21 mouse cellular contexts compared by ENCODE assay signal in the genomic region with DNA sequence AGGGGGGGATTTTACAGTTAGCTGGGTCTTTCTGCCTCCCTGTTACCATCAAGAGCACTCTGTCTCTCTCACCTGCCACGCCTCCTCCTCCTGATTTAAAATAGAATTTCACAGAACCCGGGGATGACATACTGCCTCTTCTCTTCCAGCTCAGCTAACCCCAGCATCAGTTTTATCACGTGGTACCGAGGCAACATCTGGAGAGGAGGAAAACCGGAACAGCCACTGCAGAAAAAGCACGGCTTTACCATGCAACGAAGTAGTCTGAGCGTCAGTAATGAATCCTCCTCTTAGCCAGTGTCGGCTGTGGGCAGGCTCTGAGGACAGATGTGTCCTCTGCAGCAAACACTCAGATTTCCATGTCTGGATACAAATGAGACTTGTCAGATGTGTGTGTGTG.
A peak's percentile ranks its signal among the peaks of the same experiment; 100 is the strongest.
DNase-seq lines count a peak whose midpoint lies in the region; ATAC-seq and TF ChIP-seq lines count a peak whose summit lies in the region.
"Had no signal": no experiment of that assay in that cellular context is flagged by ENCODE, and none has a peak within 500 bp of the region (broad histone marks: within the 10 kb centered on the region; RNA-seq: fewer than 3 reads in every experiment).

No protein-coding gene starts in this region.

- H3K4me1 ChIP-seq in forebrain, postnatal 0 days (ENCODE audit: insufficient read depth) = 0 out of 2 replicates have a peak, but pooled peaks cover 4% of the 10 kb centered on the region
- H3K4me1 ChIP-seq in forebrain, embryonic 13.5 days = peaks cover 6% of the 10 kb centered on the region; the same call in 1 of the 2 replicates
- no peaks in the 10 kb centered on the region; the same call in 1 of the 2 replicates for H3K4me1 ChIP-seq in hindbrain, postnatal 0 days (ENCODE audit: insufficient read depth, low read length)
- H3K4me1 ChIP-seq in hindbrain, embryonic 10.5 days (replicated peaks) = peaks cover 17% of the 10 kb centered on the region
- no peaks in the 10 kb centered on the region for H3K4me1 ChIP-seq in midbrain, postnatal 0 days (ENCODE audit: insufficient read depth, low read length)
- no peaks in the 10 kb centered on the region for H3K4me1 ChIP-seq in midbrain, embryonic 15.5 days
- H3K4me1 ChIP-seq in embryonic facial prominence, embryonic 14.5 days (ENCODE audit: control insufficient read depth, insufficient read depth, low read length) = no peaks in the 10 kb centered on the region
- H3K4me1 ChIP-seq: kidney, embryonic 15.5 days; limb, embryonic 15.5 days; liver, embryonic 15.5 days had no signal

- no peak for TF ChIP-seq CTCF in forebrain, postnatal 0 days (IDR thresholded peaks at IDR 0.05; ENCODE audit: low read depth)
- TF ChIP-seq CTCF in hindbrain, postnatal 0 days (IDR thresholded peaks at IDR 0.05; ENCODE audit: low read depth) = no peak
- TF ChIP-seq CTCF in midbrain, postnatal 0 days (IDR thresholded peaks at IDR 0.05) = no peak

- no peak overlapping the region for H3K9ac ChIP-seq in forebrain, postnatal 0 days
- no peak overlapping the region for H3K9ac ChIP-seq in forebrain, embryonic 13.5 days
- H3K9ac ChIP-seq in hindbrain, postnatal 0 days (replicated peaks; ENCODE audit: low read length) = no peak overlapping the region; the same call in 1 of the 2 replicates
- H3K9ac ChIP-seq in midbrain, postnatal 0 days (replicated peaks; ENCODE audit: low read length, poor library complexity, severe bottlenecking) = no peak overlapping the region
- H3K9ac ChIP-seq in midbrain, embryonic 15.5 days = no peak overlapping the region
- no peak overlapping the region for H3K9ac ChIP-seq in embryonic facial prominence, embryonic 14.5 days (ENCODE audit: low read depth, low read length)
- H3K9ac ChIP-seq: kidney, embryonic 15.5 days; limb, embryonic 15.5 days; liver, embryonic 15.5 days had no signal

- no peaks in the 10 kb centered on the region for H3K9me3 ChIP-seq in forebrain, postnatal 0 days (ENCODE audit: low read length)
- H3K9me3 ChIP-seq in forebrain, embryonic 13.5 days (replicated peaks) = no peaks in the 10 kb centered on the region
- H3K9me3 ChIP-seq in hindbrain, postnatal 0 days (ENCODE audit: low read length) = no peaks in the 10 kb centered on the region
- H3K9me3 ChIP-seq in hindbrain, embryonic 10.5 days = no peaks in the 10 kb centered on the region
- H3K9me3 ChIP-seq in midbrain, postnatal 0 days (ENCODE audit: low read length) = no peaks in the 10 kb centered on the region
- H3K9me3 ChIP-seq in midbrain, embryonic 15.5 days = no peaks in the 10 kb centered on the region
- no peaks in the 10 kb centered on the region for H3K9me3 ChIP-seq in embryonic facial prominence, embryonic 14.5 days (ENCODE audit: control insufficient read depth, low read length)
- H3K9me3 ChIP-seq: kidney, embryonic 15.5 days; limb, embryonic 15.5 days; liver, embryonic 15.5 days had no signal

- no peaks in the 10 kb centered on the region for H3K27me3 ChIP-seq in forebrain, postnatal 0 days (ENCODE audit: insufficient read depth, low read length)
- no peaks in the 10 kb centered on the region for H3K27me3 ChIP-seq in forebrain, embryonic 13.5 days
- H3K27me3 ChIP-seq in hindbrain, postnatal 0 days (ENCODE audit: insufficient read depth, low read length) = no peaks in the 10 kb centered on the region
- H3K27me3 ChIP-seq in hindbrain, embryonic 10.5 days (ENCODE audit: insufficient read depth, poor library complexity, severe bottlenecking) = peaks cover 20% of the 10 kb centered on the region
- H3K27me3 ChIP-seq in midbrain, postnatal 0 days (ENCODE audit: insufficient read depth, low read length) = no peaks in the 10 kb centered on the region
- H3K27me3 ChIP-seq in midbrain, embryonic 15.5 days (replicated peaks) = no peaks in the 10 kb centered on the region
- no peaks in the 10 kb centered on the region for H3K27me3 ChIP-seq in embryonic facial prominence, embryonic 14.5 days (replicated peaks; ENCODE audit: control insufficient read depth, insufficient read depth, low read length)
- H3K27me3 ChIP-seq: CH12.LX; kidney, embryonic 15.5 days; limb, embryonic 15.5 days; liver, embryonic 15.5 days had no signal

- no peaks in the 10 kb centered on the region for H3K36me3 ChIP-seq in forebrain, postnatal 0 days (ENCODE audit: insufficient read depth)
- H3K36me3 ChIP-seq in forebrain, embryonic 13.5 days (ENCODE audit: poor library complexity, severe bottlenecking) = no peaks in the 10 kb centered on the region
- no peaks in the 10 kb centered on the region for H3K36me3 ChIP-seq in hindbrain, postnatal 0 days (ENCODE audit: insufficient read depth, low read length)
- no peaks in the 10 kb centered on the region for H3K36me3 ChIP-seq in hindbrain, embryonic 10.5 days
- no peaks in the 10 kb centered on the region for H3K36me3 ChIP-seq in midbrain, postnatal 0 days (ENCODE audit: insufficient read depth, low read length)
- no peaks in the 10 kb centered on the region for H3K36me3 ChIP-seq in midbrain, embryonic 15.5 days (replicated peaks)
- no peaks in the 10 kb centered on the region for H3K36me3 ChIP-seq in embryonic facial prominence, embryonic 14.5 days (ENCODE audit: control insufficient read depth, insufficient read depth, low read length)
- H3K36me3 ChIP-seq: kidney, embryonic 15.5 days; limb, embryonic 15.5 days; liver, embryonic 15.5 days had no signal

- H3K4me3 ChIP-seq in forebrain, postnatal 0 days (ENCODE audit: low read depth, low read length) = no peak overlapping the region
- no peak overlapping the region for H3K4me3 ChIP-seq in forebrain, embryonic 13.5 days
- no peak overlapping the region for H3K4me3 ChIP-seq in hindbrain, postnatal 0 days (ENCODE audit: low read length)
- H3K4me3 ChIP-seq in hindbrain, embryonic 10.5 days = no peak overlapping the region
- no peak overlapping the region for H3K4me3 ChIP-seq in midbrain, postnatal 0 days (ENCODE audit: low read depth, low read length)
- H3K4me3 ChIP-seq in midbrain, embryonic 15.5 days = no peak overlapping the region
- H3K4me3 ChIP-seq in embryonic facial prominence, embryonic 14.5 days (ENCODE audit: low read depth, low read length) = no peak overlapping the region
- H3K4me3 ChIP-seq: erythroblast, embryonic 14.5 days; kidney, embryonic 15.5 days; limb, embryonic 15.5 days; liver, embryonic 15.5 days had no signal

- 62% methylated on average over 9 of the region's 9 CpGs for WGBS in forebrain, postnatal 0 days
- 82% methylated on average over 9 of the region's 9 CpGs for WGBS in forebrain, embryonic 13.5 days
- WGBS in hindbrain, postnatal 0 days = 63% methylated on average over 9 of the region's 9 CpGs
- WGBS in hindbrain, embryonic 10.5 days = 84% methylated on average over 9 of the region's 9 CpGs
- 67% methylated on average over 9 of the region's 9 CpGs for WGBS in midbrain, postnatal 0 days
- 57% methylated on average over 9 of the region's 9 CpGs for WGBS in midbrain, embryonic 15.5 days
- 45% methylated on average over 9 of the region's 9 CpGs for WGBS in embryonic facial prominence, embryonic 14.5 days

- DNase-seq in forebrain, postnatal 0 days = peak; percentile 50
- peak; percentile 26 for DNase-seq in hindbrain, postnatal 0 days (ENCODE audit: low spot score)
- no peak for DNase-seq in hindbrain, embryonic 10.5 days (ENCODE audit: low spot score)
- DNase-seq in midbrain, postnatal 0 days (ENCODE audit: low spot score) = peak; percentile 22
- DNase-seq in embryonic facial prominence, embryonic 14.5 days (ENCODE audit: low spot score) = peak; percentile 19
- DNase-seq in urinary bladder, postnatal 14 days (ENCODE audit: low spot score) = no peak
- DNase-seq: adrenal gland, postnatal 36 days; cerebellum, adult 2 months; gastrocnemius, postnatal 25 days; kidney, postnatal 4 days; layer of hippocampus, adult 9-11 months; lung, postnatal 10 days; thymus, postnatal 14 days had no signal

- H3K27ac ChIP-seq in forebrain, postnatal 0 days (ENCODE audit: low read depth, low read length) = no peak overlapping the region
- H3K27ac ChIP-seq in forebrain, embryonic 13.5 days = no peak overlapping the region
- no peak overlapping the region for H3K27ac ChIP-seq in hindbrain, postnatal 0 days
- H3K27ac ChIP-seq in hindbrain, embryonic 10.5 days = no peak overlapping the region
- no peak overlapping the region for H3K27ac ChIP-seq in midbrain, postnatal 0 days (ENCODE audit: low read depth, low read length)
- H3K27ac ChIP-seq in midbrain, embryonic 15.5 days = no peak overlapping the region
- no peak overlapping the region for H3K27ac ChIP-seq in embryonic facial prominence, embryonic 14.5 days (replicated peaks; ENCODE audit: low read depth, low read length)
- H3K27ac ChIP-seq: kidney, embryonic 15.5 days; limb, embryonic 15.5 days; liver, embryonic 15.5 days had no signal

- peak; percentile 66 for ATAC-seq in forebrain, postnatal 0 days
- no peak for ATAC-seq in forebrain, embryonic 13.5 days
- no peak for ATAC-seq in hindbrain, postnatal 0 days
- ATAC-seq in midbrain, postnatal 0 days (ENCODE audit: low FRiP score) = no peak
- no peak for ATAC-seq in midbrain, embryonic 15.5 days (replicated peaks)
- no peak for ATAC-seq in embryonic facial prominence, embryonic 14.5 days (ENCODE audit: low read depth)
- ATAC-seq: intestine, postnatal 0 days had no signal

- H3K4me2 ChIP-seq in forebrain, postnatal 0 days (ENCODE audit: low read depth) = no peak overlapping the region
- H3K4me2 ChIP-seq in forebrain, embryonic 13.5 days = no peak overlapping the region
- 0 out of 2 replicates have a peak overlapping the region, but pooled peaks have one; percentile 5 for H3K4me2 ChIP-seq in hindbrain, postnatal 0 days (ENCODE audit: low read depth, low read length)
- no peak overlapping the region for H3K4me2 ChIP-seq in midbrain, postnatal 0 days (ENCODE audit: low read depth, low read length, poor library complexity, severe bottlenecking)
- H3K4me2 ChIP-seq in midbrain, embryonic 15.5 days = no peak overlapping the region
- H3K4me2 ChIP-seq in embryonic facial prominence, embryonic 14.5 days (ENCODE audit: low read depth, low read length) = no peak overlapping the region
- H3K4me2 ChIP-seq: kidney, embryonic 15.5 days; limb, embryonic 15.5 days; liver, embryonic 15.5 days had no signal

Comparison
In these comparisons a context has a peak if more than half of its experiments do, and no peak if none do; other contexts are left out.
1. DNase-seq: peak in forebrain, postnatal 0 days (single experiment), hindbrain, postnatal 0 days (single experiment), midbrain, postnatal 0 days (single experiment) and embryonic facial prominence, embryonic 14.5 days (single experiment); none in hindbrain, embryonic 10.5 days (single experiment) and urinary bladder, postnatal 14 days (single experiment).